Mouse (Mus musculus) T-helper 17 cell (primary cell): Measurements from ENCODE around the gene Tsacc.

Experiments used
- in situ Hi-C, 2 experiments: fragments of 300-600 bp; cut with MboI, MseI; formaldehyde crosslinking; loops; 1 replicate in 1 of 2; 2 replicates in 1 of 2; pipeline ENCODE4 v1.15.1; 2025; ENCODE audit warnings: high pct_unique_total_duplicates in 2 of 2

The Tsacc gene

DNA sequence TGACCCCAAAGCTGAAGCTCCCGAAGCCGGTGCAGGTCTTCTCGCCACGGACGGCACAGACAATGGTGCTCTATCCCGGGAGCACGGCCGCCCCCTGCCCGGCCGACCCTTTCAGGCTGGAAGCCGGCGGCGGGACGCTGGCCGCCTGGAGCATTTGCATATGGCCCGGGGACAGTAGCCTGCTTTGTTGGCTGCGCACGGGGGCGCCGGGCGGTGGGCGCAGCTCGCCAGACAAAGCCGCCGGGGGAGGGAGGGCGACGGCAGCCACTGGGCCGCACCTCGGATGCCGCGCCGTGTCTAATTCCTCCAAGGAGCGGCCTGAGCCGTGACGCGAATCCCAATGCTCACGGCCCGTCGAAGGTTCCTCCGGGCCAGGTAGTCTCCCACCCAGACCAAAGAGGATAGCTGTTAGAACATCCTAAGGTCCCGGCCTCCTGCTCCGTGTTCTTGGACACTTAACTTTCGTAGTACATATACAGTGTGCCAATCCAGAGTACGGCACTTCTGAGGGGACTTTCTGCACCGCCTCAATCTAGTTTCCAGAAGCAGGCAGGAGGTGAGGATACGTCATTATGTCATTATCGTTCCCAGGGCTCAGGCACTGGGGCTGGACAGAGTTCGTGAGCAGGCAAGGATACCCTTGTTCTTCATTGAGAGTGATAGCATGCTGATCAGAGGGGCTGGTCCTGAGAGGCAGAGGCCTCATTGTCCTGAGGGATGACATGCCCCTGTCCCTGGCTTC lies 55.6 kb downstream of the Tsacc start:
- in situ Hi-C loops: loop anchor here in 1 of 2 experiments (5.0 to 10.0 kb wide), 2 partner anchors 49 to 156 kb away; partner anchors contain the start of gene Iqgap3

DNA sequence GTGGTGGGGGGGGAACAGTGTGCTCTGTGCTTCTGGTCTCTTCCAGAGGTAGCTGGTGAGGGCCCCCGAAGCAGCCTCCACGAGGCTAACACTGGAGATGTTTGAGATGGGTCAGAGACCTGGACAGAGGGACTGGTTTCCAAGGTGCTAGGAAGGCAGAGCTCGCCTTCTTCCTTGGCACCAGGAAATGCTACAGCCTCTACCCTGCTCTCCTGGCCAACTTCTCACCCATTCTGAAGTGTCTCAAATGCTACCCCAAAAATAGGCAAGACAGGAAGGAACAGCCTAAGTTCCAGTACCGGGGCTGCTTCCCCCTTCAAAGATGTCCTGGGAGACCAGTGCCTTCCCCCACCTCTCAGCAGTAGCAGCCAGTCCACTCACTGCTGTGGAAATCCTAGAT lies 57.4 kb downstream of the Tsacc start:
- in situ Hi-C loops: no loop called here

DNA sequence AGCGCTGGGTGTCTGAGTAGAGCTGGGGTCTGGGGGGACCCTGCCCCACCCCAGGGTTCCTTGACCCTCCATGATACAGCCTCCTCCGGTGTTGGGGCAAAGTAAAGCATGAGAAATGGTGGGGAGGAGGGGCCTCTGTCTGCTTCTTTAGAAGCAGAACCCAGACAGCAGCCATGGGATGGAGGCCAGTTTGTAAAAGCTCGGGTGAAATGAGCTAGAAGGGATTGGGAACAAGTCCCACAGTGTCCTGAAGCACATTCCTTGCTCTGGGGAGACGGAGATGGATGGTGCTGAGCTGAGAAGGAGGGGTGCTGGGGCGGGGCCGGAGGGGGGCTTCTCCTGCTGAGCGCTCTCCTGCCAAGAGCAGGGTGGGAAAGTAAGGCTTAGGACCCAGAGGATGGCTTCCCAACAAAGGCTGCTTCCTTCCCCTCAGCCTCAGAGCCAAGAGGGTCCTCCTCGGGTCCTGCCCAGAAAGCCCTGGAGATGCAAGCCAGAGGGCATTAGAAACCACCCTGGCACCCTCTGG lies 57.9 kb downstream of the Tsacc start:
- in situ Hi-C loops: no loop called here

DNA sequence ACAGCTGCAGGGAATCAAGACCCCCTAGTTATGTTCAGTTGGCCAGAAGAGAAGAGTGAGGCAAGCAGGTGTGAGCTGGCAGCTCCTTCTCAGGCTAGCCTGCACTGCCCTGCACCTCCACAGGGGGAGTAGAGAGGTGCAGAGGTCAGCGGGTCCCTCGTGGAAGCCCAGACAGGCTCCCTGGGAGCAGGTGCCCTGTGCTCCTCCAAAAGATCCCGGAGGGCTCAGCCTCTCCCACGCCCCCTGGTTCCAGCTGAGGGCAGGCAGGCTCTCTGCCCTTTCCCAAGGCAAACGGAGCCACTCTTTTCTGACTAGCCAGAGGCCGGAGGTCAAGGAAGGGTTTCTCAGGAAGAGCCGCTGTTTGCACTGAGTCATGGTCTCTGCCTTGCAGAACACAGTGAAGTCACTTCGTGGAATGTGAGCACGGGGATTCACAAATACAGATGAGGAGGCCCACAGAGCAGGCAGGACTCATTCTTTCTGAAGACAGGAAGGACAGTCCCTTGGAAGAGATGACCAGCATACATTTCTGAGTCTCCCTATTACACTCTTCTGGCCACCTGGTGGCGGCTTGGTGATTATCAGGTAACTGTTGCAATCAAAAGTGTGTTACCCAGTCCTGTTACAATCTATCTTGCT lies 59.1 kb downstream of the Tsacc start:
- in situ Hi-C loops: no loop called here

DNA sequence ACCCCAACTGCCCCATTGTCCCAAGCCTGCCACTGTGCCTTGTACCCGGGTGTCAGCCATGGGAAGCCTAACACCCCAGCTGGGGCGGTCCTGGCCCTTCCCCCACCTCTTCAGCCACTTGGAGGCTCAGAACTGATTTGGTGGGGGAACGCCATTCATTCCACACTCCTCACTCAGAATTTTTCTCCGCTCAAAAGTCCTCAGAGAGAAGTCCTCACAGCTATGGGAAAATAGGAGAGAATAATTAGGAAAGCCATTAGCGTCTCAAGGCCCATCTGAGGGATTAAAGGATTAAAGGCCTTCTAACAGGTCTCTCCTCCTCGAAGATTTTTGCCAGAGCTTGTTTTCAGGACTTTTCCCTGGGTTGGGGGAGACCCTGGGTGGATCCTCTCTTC lies 59.6 kb downstream of the Tsacc start:
- in situ Hi-C loops: no loop called here

DNA sequence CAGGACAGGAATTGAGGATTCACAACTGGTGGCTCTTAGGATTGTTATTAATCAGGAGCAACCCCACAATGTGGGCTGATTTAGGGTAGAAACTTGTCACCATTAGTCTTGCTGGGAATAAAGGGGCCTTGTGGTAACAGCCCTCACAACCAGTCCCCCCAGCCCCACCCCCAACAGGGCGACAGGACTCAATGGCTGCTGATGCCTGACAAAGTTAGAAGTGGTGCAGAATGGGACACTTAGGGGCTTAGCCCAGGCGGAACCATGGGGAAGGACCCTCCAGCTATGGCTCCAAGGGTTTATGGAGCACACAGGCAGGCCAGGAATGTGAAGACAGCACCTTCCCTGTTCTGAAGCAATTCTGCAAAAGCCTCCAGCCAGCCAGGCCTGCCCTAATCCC lies 61.2 kb downstream of the Tsacc start:
- in situ Hi-C loops: no loop called here

DNA sequence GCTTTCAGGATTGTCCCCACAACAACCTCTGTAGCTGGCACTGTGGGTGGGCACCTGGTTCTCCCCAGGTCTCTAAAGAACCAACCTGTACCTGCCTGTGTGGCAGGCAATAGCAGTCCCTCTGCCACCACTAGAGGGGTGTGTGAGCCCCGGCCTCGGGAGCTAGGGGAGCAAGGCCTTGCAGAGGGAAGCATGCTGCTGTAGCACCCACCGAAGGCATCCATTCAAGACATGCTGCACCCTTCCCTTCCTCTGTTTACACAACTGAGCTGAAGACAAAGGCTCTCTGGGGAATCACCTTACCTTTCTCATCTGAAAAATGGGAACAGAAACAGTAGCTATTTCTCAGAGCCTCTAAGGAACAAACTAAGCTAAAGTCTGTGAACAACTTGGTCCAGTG lies 61.6 kb downstream of the Tsacc start:
- in situ Hi-C loops: no loop called here

DNA sequence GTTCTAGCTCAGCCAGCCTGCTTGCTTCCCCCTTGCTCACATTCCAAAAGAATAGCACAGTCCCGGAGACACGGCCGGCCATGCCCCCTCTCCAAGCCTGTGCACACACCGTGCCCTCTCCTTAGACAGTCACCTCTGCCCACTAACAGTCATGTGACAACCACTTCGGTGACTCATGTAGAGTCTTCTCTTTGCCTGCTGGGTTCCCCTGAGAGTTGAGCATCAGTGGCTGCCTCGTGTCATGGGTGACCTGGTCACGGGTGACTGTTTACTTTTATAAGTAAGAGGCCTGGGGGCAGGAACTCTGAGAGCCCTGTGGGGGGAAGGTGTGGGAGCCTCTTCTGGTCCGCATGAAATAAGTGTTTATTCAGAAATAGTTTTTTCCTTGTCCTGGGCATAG lies 62.8 kb downstream of the Tsacc start:
- in situ Hi-C loops: loop anchor here in 1 of 2 experiments (5.0 kb wide), 1 partner anchor 42 kb away; no protein-coding TSS in a partner anchor

DNA sequence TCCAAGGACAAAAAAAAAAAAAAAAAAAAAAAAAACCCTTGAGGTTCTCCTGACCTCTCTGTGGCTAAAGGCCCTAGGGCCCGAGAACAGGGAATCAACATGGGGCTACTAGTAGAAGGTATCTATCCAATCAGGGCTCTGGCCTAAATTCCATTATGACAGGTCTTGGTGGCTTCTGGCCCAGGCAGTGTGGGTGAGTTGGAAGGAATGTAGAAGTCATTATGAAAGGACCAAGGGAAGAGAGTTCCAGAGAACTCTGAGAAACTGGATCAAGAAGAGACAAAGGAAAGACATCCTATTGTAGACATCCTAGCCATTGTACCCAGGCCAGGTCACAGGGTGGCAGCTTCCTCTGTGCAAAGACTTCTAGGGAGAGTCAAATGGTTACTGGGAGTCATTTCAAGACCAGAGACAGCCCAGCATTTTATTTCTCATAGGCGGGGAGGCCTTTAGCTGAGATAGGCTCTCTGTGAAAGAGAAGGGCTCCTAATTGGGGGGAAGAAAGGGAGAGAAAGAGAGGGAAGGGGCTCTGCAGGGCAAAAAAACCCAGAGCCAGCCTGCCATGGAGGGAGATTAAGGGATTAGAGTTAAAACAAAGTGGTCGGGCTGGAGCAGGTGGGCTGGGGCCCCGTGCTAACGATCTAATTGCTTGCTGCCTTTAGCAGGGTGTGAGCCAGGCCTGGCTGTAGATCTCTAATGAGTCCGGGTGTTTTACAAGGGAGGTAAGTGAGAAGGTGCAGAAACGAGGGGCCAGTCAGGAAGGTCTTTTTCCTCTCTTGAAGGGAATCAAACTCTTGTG lies 63.7 kb downstream of the Tsacc start:
- in situ Hi-C loops: loop anchor here in 1 of 2 experiments (5.0 kb wide), 1 partner anchor 41 kb away; no protein-coding TSS in a partner anchor
